Mouse (Mus musculus) E14TG2a.4 (cell line): ENCODE measurements around the gene Angpt4.

ENCODE experiments used
- CTCF ChIP-seq: conservative IDR thresholded peaks from 2 replicates; pipeline ENCODE4 v1.5.1; 2014; ENCODE audit warnings: low read length
- POU5F1 ChIP-seq: IDR thresholded peaks from 2 replicates; pipeline ENCODE4 v1.6.1; 2014; ENCODE audit warnings: low read length, borderline replicate concordance

DNA sequence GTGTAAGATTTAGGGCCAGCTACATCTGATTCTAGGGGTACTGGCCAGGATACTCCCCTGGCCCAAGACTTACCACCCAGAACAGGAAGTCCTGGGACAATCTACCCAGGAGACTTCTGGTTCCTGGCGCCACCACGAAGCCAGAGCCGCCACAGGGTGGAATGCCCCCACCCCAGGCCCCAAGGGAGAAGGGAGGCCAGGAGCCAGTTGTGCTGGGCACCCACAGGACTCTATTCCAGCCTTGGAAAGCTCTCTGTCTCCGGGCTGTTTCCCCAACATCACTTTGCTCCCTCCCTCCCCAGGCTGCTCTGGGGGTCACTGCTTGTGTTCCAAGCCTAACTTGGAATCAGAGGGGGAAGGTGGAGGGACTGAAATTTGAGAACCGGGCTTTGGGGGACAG is 512 bp upstream of the Angpt4 start:
- TF ChIP-seq CTCF (no peak), POU5F1 (no peak)
